Mouse (Mus musculus) bone marrow, adult 2 months (tissue): ENCODE results near the gene 1700001P01Rik.

Source experiments
- CTCF ChIP-seq: fragments of 200-500 bp; IDR thresholded peaks from 2 replicates; pipeline ENCODE4 v1.5.1; 2011; ENCODE audit warnings: low read length, control low read depth; ENCODE audit not compliant: control insufficient read depth, insufficient read depth
- POLR2A ChIP-seq: fragments of 200-500 bp; IDR thresholded peaks from 2 replicates; pipeline ENCODE4 v1.6.1; 2011; ENCODE audit warnings: low read depth, mild to moderate bottlenecking, control low read depth, low read length, borderline replicate concordance; ENCODE audit not compliant: control insufficient read depth

- TF ChIP-seq CTCF (no peak), POLR2A (no peak; the same call in 1 of the 2 replicates)
Observed at GRCm38 (mm10) chr11:97744718-97745330, 30.9 kb downstream of the 1700001P01Rik start.
